Mouse (Mus musculus): ENCODE results near the gene Smad1. TPM values are rescaled to one million over a fixed set of nuclear protein-coding genes. Genes with fewer than 3 reads are reported as not detected.

Gene Smad1
- polyA plus RNA-seq, 1 experiment from 2014 or later, result 5.3 TPM

DNA sequence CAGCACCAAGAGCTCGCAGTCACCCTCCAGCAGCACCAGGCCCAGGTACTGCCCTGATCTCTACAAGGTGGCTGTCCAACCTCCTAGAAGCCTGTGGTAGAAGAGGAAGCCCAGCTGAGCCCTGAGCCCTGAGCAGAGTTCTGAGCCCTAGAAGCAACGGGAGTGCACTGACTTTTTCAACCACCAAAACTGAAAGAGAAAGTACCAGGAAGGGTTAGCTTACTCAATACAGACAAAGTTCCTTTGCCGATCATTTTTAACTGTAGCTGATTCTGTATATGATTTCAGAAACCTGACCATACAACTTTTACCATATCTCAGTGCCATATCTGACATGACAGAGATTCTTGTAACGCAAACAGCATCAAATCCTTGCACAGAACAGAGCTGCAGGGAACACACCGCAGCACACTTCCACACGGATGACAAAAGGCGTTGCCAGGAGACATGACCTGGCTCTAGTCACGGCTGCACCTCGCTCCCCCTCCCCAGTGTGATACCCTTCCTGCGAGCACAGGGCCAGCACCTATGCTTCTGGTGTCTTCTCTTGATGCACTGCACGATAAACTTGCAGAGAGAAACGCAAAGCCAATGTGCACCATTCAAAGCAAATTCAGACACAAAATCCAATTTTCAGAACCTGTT is 28.6 kb downstream of the Smad1 start:
- no peak overlapping the region for H3K4me3 ChIP-seq (replicated peaks)
- 0 out of 2 replicates have a peak, but pooled peaks cover 3% of the 10 kb centered on the region for H3K36me3 ChIP-seq
- no peaks in the 10 kb centered on the region for H3K9me3 ChIP-seq (replicated peaks)
- WGBS (ENCODE audit: insufficient replicate concordance), result 69% methylated on average over 12 of the region's 12 CpGs
- peaks cover 55% of the 10 kb centered on the region for H3K4me1 ChIP-seq (replicated peaks)
- DNase-seq (no peak), ATAC-seq (ENCODE audit: low read depth) (no peak)
- no peak overlapping the region; the same call in 1 of the 2 replicates for H3K27ac ChIP-seq
- H3K9ac ChIP-seq, result no peak overlapping the region
- H3K4me2 ChIP-seq, result no peak overlapping the region
- no peaks in the 10 kb centered on the region for H3K27me3 ChIP-seq

DNA sequence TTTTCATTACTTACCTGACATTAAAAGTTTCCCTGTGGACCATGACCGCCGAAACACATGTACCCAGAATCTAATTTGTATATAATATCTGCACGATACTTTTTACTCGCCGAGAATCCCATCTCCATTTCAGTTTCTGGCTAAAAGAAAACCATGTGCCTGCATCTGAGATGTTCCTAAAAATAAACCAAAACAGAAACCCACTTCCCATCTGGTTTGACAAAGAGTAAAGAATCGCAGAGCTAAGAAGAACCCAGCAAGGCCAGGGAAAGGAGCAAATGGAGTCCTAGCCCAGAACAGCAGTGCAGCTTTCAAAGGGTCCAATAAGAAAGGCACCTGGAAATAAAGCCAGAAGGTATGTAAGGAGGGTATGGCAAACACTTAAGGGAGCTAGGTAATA is 30.2 kb downstream of the Smad1 start:
- DNase-seq (no peak), ATAC-seq (ENCODE audit: low read depth) (no peak)
- H3K4me3 ChIP-seq (replicated peaks), result no peak overlapping the region
- no peaks in the 10 kb centered on the region for H3K9me3 ChIP-seq (replicated peaks)
- H3K36me3 ChIP-seq, result 0 out of 2 replicates have a peak, but pooled peaks cover 3% of the 10 kb centered on the region
- no peak overlapping the region for H3K4me2 ChIP-seq
- H3K4me1 ChIP-seq (replicated peaks), result peaks cover 39% of the 10 kb centered on the region
- H3K27ac ChIP-seq, result no peak overlapping the region
- no peaks in the 10 kb centered on the region for H3K27me3 ChIP-seq
- WGBS (ENCODE audit: insufficient replicate concordance), result 61% methylated on average over 6 of the region's 6 CpGs
- no peak overlapping the region for H3K9ac ChIP-seq

DNA sequence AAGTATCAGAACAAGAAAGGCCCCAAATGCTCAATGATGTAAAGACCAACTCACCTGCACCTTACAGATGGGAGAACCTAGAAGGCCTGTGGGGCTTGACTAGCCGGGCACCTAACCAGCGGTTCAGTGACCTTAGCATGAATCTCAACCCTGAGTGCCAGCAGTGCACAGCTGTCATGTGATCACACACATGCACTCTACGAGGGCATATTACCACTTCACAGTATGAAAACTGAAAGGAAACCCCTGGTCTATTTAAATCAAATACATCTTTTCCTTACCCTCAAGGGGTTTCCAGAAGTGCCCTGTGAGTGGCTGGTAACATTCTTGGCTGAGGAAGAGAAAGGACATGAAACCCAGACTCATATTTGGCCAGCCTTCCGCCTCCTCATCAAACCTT is 31.4 kb downstream of the Smad1 start:
- 66% methylated on average over 4 of the region's 4 CpGs for WGBS (ENCODE audit: insufficient replicate concordance)
- H3K9me3 ChIP-seq (replicated peaks), result no peaks in the 10 kb centered on the region
- 0 out of 2 replicates have a peak, but pooled peaks cover 3% of the 10 kb centered on the region for H3K36me3 ChIP-seq
- ATAC-seq (ENCODE audit: low read depth), result no peak
- DNase-seq, result no peak
- H3K4me1 ChIP-seq (replicated peaks), result peaks cover 34% of the 10 kb centered on the region
- H3K27ac ChIP-seq, result no peak overlapping the region
- H3K4me3 ChIP-seq (replicated peaks), result no peak overlapping the region
- H3K9ac ChIP-seq, result no peak overlapping the region
- H3K4me2 ChIP-seq, result no peak overlapping the region
- H3K27me3 ChIP-seq, result no peaks in the 10 kb centered on the region

DNA sequence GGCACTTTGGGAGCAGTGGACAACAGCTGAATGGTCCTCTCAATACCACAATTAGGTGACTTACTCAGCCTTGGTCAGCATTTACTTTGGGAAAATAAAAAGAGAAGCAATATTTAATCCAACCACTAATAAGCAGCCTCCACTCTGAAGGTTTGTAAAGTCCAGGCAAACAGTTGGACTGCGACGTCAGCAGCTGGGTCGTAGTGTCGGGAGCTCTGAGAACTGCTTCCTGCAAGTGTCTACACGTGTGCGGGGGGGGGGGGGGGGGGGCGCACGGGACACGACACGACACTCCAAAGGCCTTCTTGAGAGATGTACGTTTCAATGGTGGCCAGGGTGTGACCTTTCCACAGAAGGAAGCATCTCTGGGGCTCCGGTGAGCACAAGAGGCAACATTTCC is 32.0 kb downstream of the Smad1 start:
- ATAC-seq (ENCODE audit: low read depth) (no peak), DNase-seq (no peak)
- H3K27me3 ChIP-seq, result no peaks in the 10 kb centered on the region
- H3K9me3 ChIP-seq (replicated peaks), result no peaks in the 10 kb centered on the region
- H3K27ac ChIP-seq, result no peak overlapping the region
- no peak overlapping the region for H3K4me2 ChIP-seq
- WGBS (ENCODE audit: insufficient replicate concordance), result 55% methylated on average over 11 of the region's 12 CpGs
- no peak overlapping the region for H3K9ac ChIP-seq
- H3K36me3 ChIP-seq, result 0 out of 2 replicates have a peak, but pooled peaks cover 3% of the 10 kb centered on the region
- peaks cover 34% of the 10 kb centered on the region for H3K4me1 ChIP-seq (replicated peaks)
- no peak overlapping the region for H3K4me3 ChIP-seq (replicated peaks)

DNA sequence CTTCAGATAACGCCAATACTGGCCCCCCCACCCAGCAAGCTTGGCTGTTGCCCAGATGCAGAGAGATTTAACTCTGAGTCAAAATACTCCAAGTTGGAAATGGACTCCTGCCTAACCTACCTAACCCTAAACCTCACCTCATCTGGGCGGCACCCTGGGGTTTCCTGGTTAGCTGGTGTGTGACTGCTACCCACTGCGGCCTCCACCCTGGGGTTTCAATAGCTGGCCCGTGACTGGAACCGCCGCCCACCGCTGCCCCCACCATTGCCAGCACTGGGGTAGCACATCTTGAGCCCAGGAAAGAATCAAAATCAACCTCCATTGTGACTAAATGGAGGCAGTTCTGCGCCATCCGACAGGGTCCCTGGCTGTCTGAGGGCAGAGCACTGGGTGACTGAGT is 33.1 kb downstream of the Smad1 start:
- Histone ChIP-seq H3K4me1 (replicated peaks) (peaks cover 32% of the 10 kb centered on the region), H3K4me2 (no peak overlapping the region), H3K27me3 (no peaks in the 10 kb centered on the region), H3K9me3 (replicated peaks) (no peaks in the 10 kb centered on the region), H3K4me3 (replicated peaks) (no peak overlapping the region), H3K9ac (no peak overlapping the region), H3K27ac (no peak overlapping the region), H3K36me3 (0 out of 2 replicates have a peak, but pooled peaks cover 3% of the 10 kb centered on the region)
- 76% methylated on average over 9 of the region's 9 CpGs for WGBS (ENCODE audit: insufficient replicate concordance)
- DNase-seq, result no peak
- no peak for ATAC-seq (ENCODE audit: low read depth)

DNA sequence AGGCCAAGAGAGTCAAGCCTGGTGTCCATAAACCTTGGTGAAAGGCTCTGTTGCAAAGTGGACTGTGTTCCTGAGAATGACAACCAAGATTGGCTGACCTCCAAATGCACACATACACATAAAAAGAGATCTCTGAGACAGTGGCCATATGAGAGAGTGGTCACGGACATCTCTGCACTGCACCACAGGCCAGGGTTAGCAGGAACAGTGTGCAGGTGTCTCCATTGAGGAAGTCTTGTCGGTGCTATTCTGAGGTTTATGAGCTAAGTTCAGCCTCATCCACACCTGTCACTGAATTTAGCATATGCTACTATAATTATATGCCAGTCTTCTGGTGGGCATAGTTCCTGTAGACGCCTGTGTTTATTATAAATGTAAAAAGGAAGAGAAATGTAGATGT is 33.6 kb downstream of the Smad1 start:
- ATAC-seq (ENCODE audit: low read depth) (no peak), DNase-seq (no peak)
- no peak overlapping the region for H3K4me3 ChIP-seq (replicated peaks)
- 0 out of 2 replicates have a peak, but pooled peaks cover 3% of the 10 kb centered on the region for H3K36me3 ChIP-seq
- no peaks in the 10 kb centered on the region for H3K27me3 ChIP-seq
- 67% methylated on average over 3 of the region's 3 CpGs for WGBS (ENCODE audit: insufficient replicate concordance)
- H3K4me2 ChIP-seq, result no peak overlapping the region
- H3K9me3 ChIP-seq (replicated peaks), result no peaks in the 10 kb centered on the region
- H3K4me1 ChIP-seq (replicated peaks), result peaks cover 33% of the 10 kb centered on the region
- H3K9ac ChIP-seq, result no peak overlapping the region
- H3K27ac ChIP-seq, result no peak overlapping the region

DNA sequence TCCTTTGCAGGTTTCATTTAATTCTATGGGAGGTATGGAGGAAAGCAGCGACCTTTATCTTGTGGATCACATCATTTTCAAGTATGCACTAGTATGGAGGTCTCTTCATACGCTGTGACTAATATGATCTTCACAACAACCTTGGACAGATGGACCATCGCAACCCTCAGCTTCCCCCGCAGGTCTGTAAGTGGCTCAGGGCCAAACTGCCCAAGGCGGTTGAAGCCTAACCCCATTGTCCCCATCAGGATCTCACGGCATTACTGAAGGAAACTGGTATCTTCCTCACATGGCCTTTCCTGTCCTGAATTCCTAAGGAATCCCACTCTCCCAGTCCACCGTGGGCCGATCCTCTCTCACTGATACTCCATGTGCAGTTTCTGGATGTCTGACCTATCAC is 34.5 kb downstream of the Smad1 start:
- 78% methylated on average over 8 of the region's 8 CpGs for WGBS (ENCODE audit: insufficient replicate concordance)
- no peaks in the 10 kb centered on the region for H3K9me3 ChIP-seq (replicated peaks)
- no peak for DNase-seq
- H3K36me3 ChIP-seq, result 0 out of 2 replicates have a peak, but pooled peaks cover 3% of the 10 kb centered on the region
- H3K27me3 ChIP-seq, result no peaks in the 10 kb centered on the region
- ATAC-seq (ENCODE audit: low read depth), result no peak
- peaks cover 37% of the 10 kb centered on the region for H3K4me1 ChIP-seq (replicated peaks)
- H3K4me3 ChIP-seq (replicated peaks), result no peak overlapping the region
- H3K9ac ChIP-seq, result no peak overlapping the region
- no peak overlapping the region for H3K27ac ChIP-seq
- H3K4me2 ChIP-seq, result no peak overlapping the region

DNA sequence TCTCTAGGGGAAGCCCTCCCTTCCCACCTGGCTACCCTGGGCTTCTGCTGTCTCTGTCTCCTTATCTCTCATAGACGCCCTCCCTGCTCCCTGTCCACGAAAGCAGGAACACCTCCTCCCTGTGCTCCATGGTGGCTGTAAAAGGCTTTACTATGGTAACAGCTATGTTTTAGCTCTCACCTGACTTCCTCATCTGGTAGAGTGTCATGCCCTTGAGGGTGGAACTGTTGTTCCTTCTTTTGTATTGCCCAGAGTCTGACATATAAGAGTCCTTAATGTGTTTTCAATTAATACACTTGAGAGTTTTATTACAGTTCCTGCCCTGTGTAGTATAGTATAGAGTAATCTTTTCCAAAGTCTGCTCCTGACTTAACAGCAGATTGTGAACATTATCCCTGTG is 36.9 kb downstream of the Smad1 start:
- no peak overlapping the region for H3K27ac ChIP-seq
- ATAC-seq (ENCODE audit: low read depth) (peak; percentile 49; the same call in 1 of the 2 replicates), DNase-seq (no peak)
- no peak overlapping the region for H3K4me3 ChIP-seq (replicated peaks)
- 15% methylated on average over 2 of the region's 2 CpGs for WGBS (ENCODE audit: insufficient replicate concordance)
- H3K4me2 ChIP-seq, result no peak overlapping the region
- H3K9ac ChIP-seq, result no peak overlapping the region
- no peaks in the 10 kb centered on the region for H3K9me3 ChIP-seq (replicated peaks)
- peaks cover 25% of the 10 kb centered on the region for H3K4me1 ChIP-seq (replicated peaks)
- H3K27me3 ChIP-seq, result no peaks in the 10 kb centered on the region
- no peaks in the 10 kb centered on the region for H3K36me3 ChIP-seq

DNA sequence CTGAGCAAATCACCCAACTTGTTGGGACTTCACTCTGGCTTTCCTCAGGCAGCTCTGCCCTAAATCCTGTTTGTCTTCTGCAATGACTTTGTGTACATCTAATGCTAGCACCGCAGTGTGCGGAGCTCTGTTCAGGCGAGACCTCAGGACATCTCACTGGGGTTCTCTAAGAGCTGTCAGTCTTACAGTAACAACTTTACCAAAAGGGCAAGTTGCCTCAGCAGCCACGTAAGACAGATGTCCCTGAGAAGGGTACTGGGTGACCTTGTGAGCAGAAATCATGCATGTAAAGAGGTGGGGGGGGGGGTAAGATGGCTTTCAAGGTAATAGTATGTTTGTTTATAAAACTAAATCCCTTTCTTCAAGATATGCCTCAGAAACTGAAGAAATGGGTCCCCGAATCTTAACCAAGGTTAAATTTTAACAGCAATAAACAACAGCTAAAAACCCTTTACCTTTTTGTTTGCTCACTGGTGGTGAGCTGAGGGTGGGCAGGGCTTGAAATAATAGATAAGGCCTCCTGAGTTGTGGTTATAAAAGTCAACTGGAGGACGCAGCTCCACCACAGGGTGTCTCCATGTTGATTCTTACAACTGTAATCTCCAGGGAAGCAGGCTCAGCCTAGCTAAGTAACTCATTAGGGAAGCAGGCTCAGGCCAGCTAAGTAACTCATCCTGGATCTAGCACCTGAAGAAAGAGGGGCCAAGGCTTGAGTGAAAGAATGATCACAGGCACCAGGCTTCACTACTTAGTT is 38.4 kb downstream of the Smad1 start:
- H3K9ac ChIP-seq, result no peak overlapping the region
- no peaks in the 10 kb centered on the region for H3K36me3 ChIP-seq
- peaks cover 25% of the 10 kb centered on the region for H3K4me1 ChIP-seq (replicated peaks)
- ATAC-seq (ENCODE audit: low read depth) (peak; percentile 52), DNase-seq (no peak)
- no peak overlapping the region for H3K27ac ChIP-seq
- no peak overlapping the region for H3K4me2 ChIP-seq
- H3K27me3 ChIP-seq, result no peaks in the 10 kb centered on the region
- WGBS (ENCODE audit: insufficient replicate concordance), result 55% methylated on average over 6 of the region's 6 CpGs
- H3K4me3 ChIP-seq (replicated peaks), result no peak overlapping the region
- no peaks in the 10 kb centered on the region for H3K9me3 ChIP-seq (replicated peaks)

DNA sequence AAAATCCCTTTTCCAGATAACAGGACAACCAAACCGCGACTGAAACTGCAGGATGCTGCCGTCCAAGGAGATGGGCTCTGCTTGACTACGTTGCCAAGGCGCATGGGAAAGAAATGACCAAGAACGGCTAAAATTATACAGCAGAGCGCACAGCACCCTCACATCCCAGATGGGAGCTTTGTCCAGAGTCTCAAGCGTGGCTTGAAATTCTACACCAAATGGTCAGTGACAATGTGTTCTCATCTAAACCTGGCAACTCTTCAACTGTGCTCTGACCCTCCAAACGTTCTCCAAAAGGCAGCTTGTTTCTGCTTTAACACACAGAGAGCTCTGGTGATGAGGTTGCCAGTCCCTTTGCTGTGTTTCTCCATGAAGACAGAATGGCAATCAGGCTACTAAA is 39.0 kb downstream of the Smad1 start:
- 72% methylated on average over 9 of the region's 9 CpGs for WGBS (ENCODE audit: insufficient replicate concordance)
- Histone ChIP-seq H3K27ac (no peak overlapping the region), H3K9ac (no peak overlapping the region), H3K9me3 (replicated peaks) (no peaks in the 10 kb centered on the region), H3K4me3 (replicated peaks) (no peak overlapping the region), H3K27me3 (no peaks in the 10 kb centered on the region), H3K36me3 (no peaks in the 10 kb centered on the region; the same call in 1 of the 2 replicates), H3K4me2 (no peak overlapping the region), H3K4me1 (replicated peaks) (peaks cover 25% of the 10 kb centered on the region)
- ATAC-seq (ENCODE audit: low read depth), result no peak
- DNase-seq, result no peak

DNA sequence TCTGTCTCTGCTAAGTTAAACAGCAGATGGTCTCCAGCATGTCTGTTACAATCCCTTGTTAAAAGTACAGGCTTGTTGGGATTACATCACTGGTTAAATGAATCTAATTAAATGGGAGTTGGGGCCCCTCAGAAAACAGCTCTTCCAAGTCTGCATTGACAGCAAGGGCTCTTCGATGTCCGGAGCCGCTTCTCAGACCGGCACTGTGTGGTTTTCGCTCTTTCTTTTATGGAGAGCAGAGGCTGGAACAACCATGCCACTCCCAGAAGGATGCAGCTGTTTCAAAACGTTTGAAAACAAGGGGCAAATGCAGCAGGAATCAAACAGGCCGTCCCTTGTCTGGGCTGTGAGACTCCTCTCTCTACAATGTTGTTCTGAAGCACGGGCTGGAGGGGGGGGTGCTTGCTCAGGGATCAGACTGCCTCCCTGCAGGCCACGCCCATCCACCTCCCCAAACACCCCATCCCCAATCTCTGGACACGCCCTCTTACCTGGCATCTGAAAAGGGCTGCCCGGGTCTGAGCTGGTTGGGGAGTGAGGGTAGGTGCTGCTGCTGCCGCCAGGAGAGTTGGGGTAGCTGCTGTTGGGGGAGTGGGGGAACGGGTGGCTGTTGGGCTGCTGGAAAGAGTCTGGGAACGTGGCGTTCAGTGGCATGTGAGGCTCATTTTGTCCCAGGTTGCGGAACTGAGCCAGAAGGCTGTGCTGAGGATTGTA is 43.4 kb downstream of the Smad1 start:
- H3K36me3 ChIP-seq, result no peaks in the 10 kb centered on the region; the same call in 1 of the 2 replicates
- H3K27ac ChIP-seq, result no peak overlapping the region
- ATAC-seq (ENCODE audit: low read depth), result no peak
- H3K4me3 ChIP-seq (replicated peaks), result no peak overlapping the region
- no peak overlapping the region for H3K4me2 ChIP-seq
- DNase-seq, result no peak
- no peaks in the 10 kb centered on the region for H3K9me3 ChIP-seq (replicated peaks)
- no peaks in the 10 kb centered on the region for H3K27me3 ChIP-seq
- H3K4me1 ChIP-seq (replicated peaks), result peaks cover 6% of the 10 kb centered on the region
- 70% methylated on average over 16 of the region's 16 CpGs for WGBS (ENCODE audit: insufficient replicate concordance)
- no peak overlapping the region for H3K9ac ChIP-seq
